Mouse (Mus musculus): ENCODE data around the gene Fuk. TPM values are rescaled to one million over a fixed set of nuclear protein-coding genes. Genes with fewer than 3 reads are reported as not detected.

Fuk gene
- polyA plus RNA-seq, 1 experiment, result 10.9 TPM

GRCm38 (mm10) chr8:110895812-110896211 is 6.5 kb downstream of the Fuk start:
- WGBS, result 74% methylated on average over 13 of the region's 13 CpGs
- no peak overlapping the region for H3K4me3 ChIP-seq (replicated peaks; ENCODE audit: control insufficient read depth, low read depth, low read length)
- 0 out of 2 replicates have a peak, but pooled peaks cover 2% of the 10 kb centered on the region for H3K4me1 ChIP-seq (ENCODE audit: control insufficient read depth, insufficient read depth, low read length)
- TF ChIP-seq CTCF (IDR thresholded peaks at IDR 0.05; ENCODE audit: control insufficient read depth, insufficient read depth, low read length) (no peak), POLR2A (IDR thresholded peaks at IDR 0.05; ENCODE audit: borderline replicate concordance, control insufficient read depth, low read depth, low read length) (no peak)
- peak overlapping the region; percentile 68 for H3K27ac ChIP-seq (ENCODE audit: control insufficient read depth, insufficient read depth, low read depth, low read length, poor library complexity)

- Histone ChIP-seq H3K27ac (ENCODE audit: control insufficient read depth, insufficient read depth, low read depth, low read length, poor library complexity) (peak overlapping the region; percentile 68), H3K4me1 (ENCODE audit: control insufficient read depth, insufficient read depth, low read length) (0 out of 2 replicates have a peak, but pooled peaks cover 2% of the 10 kb centered on the region), H3K4me3 (replicated peaks; ENCODE audit: control insufficient read depth, low read depth, low read length) (peak overlapping the region; percentile 15)
- TF ChIP-seq CTCF (IDR thresholded peaks at IDR 0.05; ENCODE audit: control insufficient read depth, insufficient read depth, low read length) (no peak), POLR2A (IDR thresholded peaks at IDR 0.05; ENCODE audit: borderline replicate concordance, control insufficient read depth, low read depth, low read length) (no peak)
- WGBS, result 54% methylated on average over 9 of the region's 9 CpGs
These were observed 7.0 kb downstream of the Fuk start for GRCm38 (mm10) chr8:110895254-110895653.

- 73% methylated on average over 10 of the region's 10 CpGs for WGBS
- peak overlapping the region; percentile 14; the same call in 1 of the 2 replicates for H3K27ac ChIP-seq (ENCODE audit: control insufficient read depth, insufficient read depth, low read depth, low read length, poor library complexity)
- peak overlapping the region; percentile 15 for H3K4me3 ChIP-seq (replicated peaks; ENCODE audit: control insufficient read depth, low read depth, low read length)
- TF ChIP-seq POLR2A (IDR thresholded peaks at IDR 0.05; ENCODE audit: borderline replicate concordance, control insufficient read depth, low read depth, low read length) (no peak), CTCF (IDR thresholded peaks at IDR 0.05; ENCODE audit: control insufficient read depth, insufficient read depth, low read length) (no peak)
- H3K4me1 ChIP-seq (ENCODE audit: control insufficient read depth, insufficient read depth, low read length), result 0 out of 2 replicates have a peak, but pooled peaks cover 2% of the 10 kb centered on the region
These were observed 7.4 kb downstream of the Fuk start for GRCm38 (mm10) chr8:110894851-110895250.

GRCm38 (mm10) chr8:110892913-110893312 is 9.4 kb downstream of the Fuk start:
- WGBS, result 73% methylated on average over 2 of the region's 2 CpGs
- TF ChIP-seq CTCF (IDR thresholded peaks at IDR 0.05; ENCODE audit: control insufficient read depth, insufficient read depth, low read length), result no peak
- no peak for TF ChIP-seq POLR2A (IDR thresholded peaks at IDR 0.05; ENCODE audit: borderline replicate concordance, control insufficient read depth, low read depth, low read length)
- no peak overlapping the region for H3K27ac ChIP-seq (ENCODE audit: control insufficient read depth, insufficient read depth, low read depth, low read length, poor library complexity)
- H3K4me1 ChIP-seq (ENCODE audit: control insufficient read depth, insufficient read depth, low read length), result 0 out of 2 replicates have a peak, but pooled peaks cover 2% of the 10 kb centered on the region
- no peak overlapping the region for H3K4me3 ChIP-seq (replicated peaks; ENCODE audit: control insufficient read depth, low read depth, low read length)

GRCm38 (mm10) chr8:110892040-110892439 is 10.2 kb downstream of the Fuk start:
- 0 out of 2 replicates have a peak, but pooled peaks cover 2% of the 10 kb centered on the region for H3K4me1 ChIP-seq (ENCODE audit: control insufficient read depth, insufficient read depth, low read length)
- 88% methylated on average over 7 of the region's 7 CpGs for WGBS
- TF ChIP-seq POLR2A (IDR thresholded peaks at IDR 0.05; ENCODE audit: borderline replicate concordance, control insufficient read depth, low read depth, low read length), result no peak
- no peak overlapping the region for H3K4me3 ChIP-seq (replicated peaks; ENCODE audit: control insufficient read depth, low read depth, low read length)
- no peak overlapping the region for H3K27ac ChIP-seq (ENCODE audit: control insufficient read depth, insufficient read depth, low read depth, low read length, poor library complexity)

- Histone ChIP-seq H3K4me3 (replicated peaks; ENCODE audit: control insufficient read depth, low read depth, low read length) (no peak overlapping the region), H3K4me1 (ENCODE audit: control insufficient read depth, insufficient read depth, low read length) (0 out of 2 replicates have a peak, but pooled peaks cover 1% of the 10 kb centered on the region), H3K27ac (ENCODE audit: control insufficient read depth, insufficient read depth, low read depth, low read length, poor library complexity) (no peak overlapping the region)
- TF ChIP-seq POLR2A (IDR thresholded peaks at IDR 0.05; ENCODE audit: borderline replicate concordance, control insufficient read depth, low read depth, low read length) (no peak), CTCF (IDR thresholded peaks at IDR 0.05; ENCODE audit: control insufficient read depth, insufficient read depth, low read length) (no peak)
- WGBS, result 85% methylated on average over 12 of the region's 12 CpGs
These were observed 12.3 kb downstream of the Fuk start for GRCm38 (mm10) chr8:110889904-110890470.

GRCm38 (mm10) chr8:110888860-110889259 is 13.4 kb downstream of the Fuk start:
- TF ChIP-seq CTCF (IDR thresholded peaks at IDR 0.05; ENCODE audit: control insufficient read depth, insufficient read depth, low read length) (no peak), POLR2A (IDR thresholded peaks at IDR 0.05; ENCODE audit: borderline replicate concordance, control insufficient read depth, low read depth, low read length) (no peak)
- Histone ChIP-seq H3K4me1 (ENCODE audit: control insufficient read depth, insufficient read depth, low read length) (no peaks in the 10 kb centered on the region), H3K27ac (ENCODE audit: control insufficient read depth, insufficient read depth, low read depth, low read length, poor library complexity) (no peak overlapping the region), H3K4me3 (replicated peaks; ENCODE audit: control insufficient read depth, low read depth, low read length) (no peak overlapping the region)
- WGBS, result 92% methylated on average over 16 of the region's 16 CpGs

GRCm38 (mm10) chr8:110888441-110888840 is 13.8 kb downstream of the Fuk start:
- TF ChIP-seq CTCF (IDR thresholded peaks at IDR 0.05; ENCODE audit: control insufficient read depth, insufficient read depth, low read length), result no peak
- no peak for TF ChIP-seq POLR2A (IDR thresholded peaks at IDR 0.05; ENCODE audit: borderline replicate concordance, control insufficient read depth, low read depth, low read length)
- 90% methylated on average over 8 of the region's 8 CpGs for WGBS

GRCm38 (mm10) chr8:110887551-110887950 is 14.7 kb downstream of the Fuk start:
- TF ChIP-seq CTCF (IDR thresholded peaks at IDR 0.05; ENCODE audit: control insufficient read depth, insufficient read depth, low read length) (no peak), POLR2A (IDR thresholded peaks at IDR 0.05; ENCODE audit: borderline replicate concordance, control insufficient read depth, low read depth, low read length) (no peak)
- H3K27ac ChIP-seq (ENCODE audit: control insufficient read depth, insufficient read depth, low read depth, low read length, poor library complexity), result no peak overlapping the region
- 89% methylated on average over 10 of the region's 10 CpGs for WGBS

More at GRCm38 (mm10) chr8:110888441-110888840, 13.8 kb downstream of the Fuk start:
- Histone ChIP-seq H3K4me1 (ENCODE audit: control insufficient read depth, insufficient read depth, low read length) (no peaks in the 10 kb centered on the region), H3K27ac (ENCODE audit: control insufficient read depth, insufficient read depth, low read depth, low read length, poor library complexity) (no peak overlapping the region), H3K4me3 (replicated peaks; ENCODE audit: control insufficient read depth, low read depth, low read length) (no peak overlapping the region)

More at GRCm38 (mm10) chr8:110887551-110887950, 14.7 kb downstream of the Fuk start:
- Histone ChIP-seq H3K4me3 (replicated peaks; ENCODE audit: control insufficient read depth, low read depth, low read length) (no peak overlapping the region), H3K4me1 (ENCODE audit: control insufficient read depth, insufficient read depth, low read length) (no peaks in the 10 kb centered on the region)
